Mouse (Mus musculus) embryonic facial prominence, embryonic 14.5 days (tissue): ENCODE measurements around the gene Ggt6. TPM values are rescaled to one million over a fixed set of nuclear protein-coding genes. Genes with fewer than 3 reads are reported as not detected.

Source experiments
- ATAC-seq: fragments of 200-750 bp; cut with Nextera tagmentation; 2 replicates; pipeline ENCODE4 v1.8.0; 2017; ENCODE audit warnings: low read depth, moderate number of reproducible peaks, moderate TSS enrichment
- DNase-seq: peaks from one replicate; pipeline ENCODE4 v3.0.0-alpha.2; 2015; ENCODE audit warnings: low spot score
- H3K27ac ChIP-seq: fragments of 300-500 bp; sonication (generic); replicated peaks from 2 replicates; pipeline ENCODE4 v1.5.1; 2014; ENCODE audit warnings: low read depth, mild to moderate bottlenecking, low read length, moderate library complexity
- H3K27me3 ChIP-seq: fragments of 300-500 bp; sonication (generic); replicated peaks from 2 replicates; pipeline ENCODE4 v1.6.1; 2014; ENCODE audit warnings: low read length; ENCODE audit not compliant: control insufficient read depth, insufficient read depth
- H3K36me3 ChIP-seq: fragments of 300-500 bp; sonication (generic); 2 replicates; pipeline ENCODE4 v1.6.1; 2014; ENCODE audit warnings: low read length, mixed read lengths; ENCODE audit not compliant: control insufficient read depth, insufficient read depth
- H3K4me1 ChIP-seq: fragments of 300-500 bp; sonication (generic); 2 replicates; pipeline ENCODE4 v1.6.1; 2014; ENCODE audit warnings: antibody characterized with exemption, low read length; ENCODE audit not compliant: control insufficient read depth, insufficient read depth
- H3K4me2 ChIP-seq: fragments of 300-500 bp; sonication (generic); 2 replicates; pipeline ENCODE4 v1.6.1; 2014; ENCODE audit warnings: low read depth, mild to moderate bottlenecking, low read length, moderate library complexity, mixed read lengths
- H3K4me3 ChIP-seq: fragments of 300-500 bp; sonication (generic); 2 replicates; pipeline ENCODE4 v1.5.1; 2014; ENCODE audit warnings: low read depth, mild to moderate bottlenecking, low read length
- H3K9ac ChIP-seq: fragments of 300-500 bp; sonication (generic); 2 replicates; pipeline ENCODE4 v1.6.1; 2014; ENCODE audit warnings: low read depth, mild to moderate bottlenecking, low read length, moderate library complexity, mixed read lengths
- H3K9me3 ChIP-seq: fragments of 300-500 bp; sonication (generic); 2 replicates; pipeline ENCODE4 v1.6.1; 2016; ENCODE audit warnings: low read length; ENCODE audit not compliant: control insufficient read depth
- WGBS: fragments of 180-500 bp; shearing (Covaris S2); extraction: QIAGEN DNeasy Blood & Tissue Kit; methylation state at CpG from one replicate; pipeline ENCODE4 v1.1.7; 2014; 5-methylcytosine and 5-hydroxymethylcytosine counted together
- polyA plus RNA-seq: library from polyadenylated mRNA; unstranded; fragments of >200 nt; fragmentation: Nextera tagmentation; extraction: Ambion mirVana; gene quantifications from 2 replicates; pipeline ENCODE4 v1.2.1, GENCODE M21; 2014

The Ggt6 gene
- polyA plus RNA-seq, 1 experiment from 2014 or later, result 1.8 TPM

DNA sequence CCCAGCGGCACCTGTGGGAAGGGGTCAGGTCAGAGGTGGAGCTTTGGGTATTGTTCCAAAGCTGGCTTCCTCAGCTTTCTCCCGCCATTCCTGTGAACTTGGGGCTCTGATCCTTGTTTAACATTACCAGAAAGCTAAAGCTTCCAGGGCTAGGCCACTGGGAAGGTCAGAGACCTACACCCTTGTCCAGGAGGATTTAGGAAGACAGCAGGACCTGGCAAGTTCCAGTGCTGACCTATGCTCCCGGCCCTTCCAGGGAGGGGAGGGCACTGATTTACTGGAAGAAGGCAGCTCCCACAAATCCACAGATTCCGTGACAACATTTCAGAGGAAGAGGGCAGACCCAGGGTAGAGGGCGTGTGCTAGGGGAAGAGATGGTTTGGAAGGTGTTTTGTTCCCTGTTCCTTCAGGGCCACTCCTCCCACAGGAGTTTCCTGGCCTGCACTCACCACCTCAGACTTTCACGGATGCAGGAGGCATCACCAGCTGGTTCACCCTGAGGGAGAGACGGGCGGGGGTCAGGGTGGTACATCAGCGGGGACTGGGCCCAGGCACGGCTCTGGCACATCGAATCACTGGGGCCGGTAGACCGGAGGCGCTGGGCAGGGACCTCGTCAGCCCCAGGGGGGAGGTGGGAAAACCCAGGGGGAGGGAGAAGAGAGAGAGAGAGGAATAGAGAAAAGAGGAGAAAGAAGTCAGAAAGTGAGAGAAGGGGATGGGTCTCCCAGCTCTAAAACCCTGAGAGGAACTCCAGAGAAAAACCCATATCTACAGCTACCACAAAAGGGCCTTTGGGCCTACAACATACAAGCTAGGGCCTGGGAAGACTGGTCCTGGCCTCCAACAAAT lies 18.0 kb downstream of the Ggt6 start:
- no peak overlapping the region for H3K4me2 ChIP-seq

DNA sequence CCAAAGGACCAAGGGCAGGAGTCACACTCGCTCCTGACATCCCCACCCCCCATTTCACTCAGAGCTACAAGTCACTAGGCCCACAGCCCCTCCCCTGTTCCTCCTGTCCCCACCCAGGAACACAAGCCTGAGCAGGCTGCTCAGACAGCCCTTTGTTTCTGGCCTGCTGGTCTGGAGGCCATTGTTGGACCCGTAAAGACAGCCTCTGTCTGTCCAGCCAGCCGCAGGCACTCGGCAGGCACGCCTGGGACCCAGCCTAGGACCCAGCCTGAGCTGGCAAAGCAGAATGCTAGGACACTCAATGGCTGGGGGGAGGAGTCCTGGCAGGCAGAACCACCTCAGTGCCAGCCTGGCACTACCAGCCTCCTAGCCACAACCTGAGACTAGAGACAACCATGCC lies 20.4 kb downstream of the Ggt6 start:
- Histone ChIP-seq H3K4me1 (no peaks in the 10 kb centered on the region), H3K36me3 (peaks cover 25% of the 10 kb centered on the region), H3K4me3 (no peak overlapping the region), H3K27ac (no peak overlapping the region), H3K4me2 (no peak overlapping the region), H3K9me3 (no peaks in the 10 kb centered on the region), H3K9ac (no peak overlapping the region), H3K27me3 (no peaks in the 10 kb centered on the region)
- ATAC-seq, result no peak
- 26% methylated on average over 5 of the region's 5 CpGs for WGBS
- DNase-seq, result no peak

More for the DNA sequence above, 18.0 kb downstream of the Ggt6 start:
- WGBS, result 56% methylated on average over 15 of the region's 15 CpGs
- peaks cover 48% of the 10 kb centered on the region for H3K36me3 ChIP-seq
- no peaks in the 10 kb centered on the region for H3K9me3 ChIP-seq
- no peak overlapping the region for H3K9ac ChIP-seq
- H3K27ac ChIP-seq, result no peak overlapping the region
- DNase-seq (no peak), ATAC-seq (no peak)
- H3K4me1 ChIP-seq, result no peaks in the 10 kb centered on the region
- H3K27me3 ChIP-seq, result no peaks in the 10 kb centered on the region
- H3K4me3 ChIP-seq, result no peak overlapping the region

DNA sequence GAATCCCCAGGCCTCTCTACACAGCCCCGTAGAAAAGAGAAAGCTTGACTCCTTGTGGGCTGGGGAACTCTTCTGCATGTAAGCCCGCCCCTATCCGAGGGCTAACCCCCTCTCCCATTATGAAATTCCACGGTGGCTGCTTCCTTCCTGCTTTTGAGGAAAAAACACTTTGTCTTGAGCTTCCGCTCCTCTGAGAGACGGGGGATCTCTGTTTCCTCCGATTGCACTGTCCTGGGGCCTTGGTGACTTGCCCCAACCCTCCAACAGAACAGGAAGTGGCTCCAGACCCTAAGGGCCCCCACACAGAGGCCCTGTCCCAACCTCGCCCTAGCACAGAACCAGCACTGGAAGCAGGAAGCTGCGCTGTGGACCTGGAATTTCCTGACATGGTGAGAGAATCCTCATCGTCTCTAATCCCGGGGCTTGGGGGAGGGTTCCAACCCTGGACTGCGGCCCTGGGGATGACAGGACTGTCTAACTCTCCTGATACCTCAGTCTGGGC lies 22.7 kb downstream of the Ggt6 start:
- Histone ChIP-seq H3K4me3 (no peak overlapping the region), H3K9me3 (no peaks in the 10 kb centered on the region), H3K27me3 (no peaks in the 10 kb centered on the region), H3K27ac (no peak overlapping the region; the same call in 1 of the 2 replicates), H3K36me3 (0 out of 2 replicates have a peak, but pooled peaks cover 1% of the 10 kb centered on the region), H3K4me2 (no peak overlapping the region), H3K9ac (no peak overlapping the region), H3K4me1 (no peaks in the 10 kb centered on the region)
- peak; percentile 43 for DNase-seq
- WGBS, result 37% methylated on average over 12 of the region's 12 CpGs
- ATAC-seq, result peak; percentile 38; the same call in 1 of the 2 replicates

DNA sequence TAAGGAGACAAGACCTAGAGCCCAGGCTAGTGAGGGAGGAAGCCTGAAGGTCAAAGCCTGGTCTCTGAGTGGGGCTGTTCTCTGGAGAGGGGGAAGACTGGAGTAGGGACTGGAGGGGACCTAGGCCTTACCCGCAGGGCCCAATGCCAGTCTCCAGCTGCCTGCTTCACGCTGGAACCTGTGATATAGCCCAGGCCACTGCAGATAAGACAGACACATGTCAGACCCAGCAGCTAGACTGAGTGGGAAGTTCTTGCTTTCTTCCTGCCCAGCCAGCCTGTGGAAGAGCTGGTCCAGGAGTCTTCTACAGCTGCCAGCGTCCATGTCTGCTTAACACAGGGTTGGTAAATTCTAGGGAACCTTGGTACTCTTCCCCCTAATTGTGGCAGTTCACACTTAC lies 23.2 kb downstream of the Ggt6 start:
- WGBS, result 76% methylated on average over 3 of the region's 3 CpGs
- H3K4me3 ChIP-seq, result no peak overlapping the region
- H3K36me3 ChIP-seq, result no peaks in the 10 kb centered on the region
- ATAC-seq (no peak), DNase-seq (no peak)
- no peaks in the 10 kb centered on the region for H3K4me1 ChIP-seq
- no peak overlapping the region for H3K9ac ChIP-seq
- peak overlapping the region; percentile 0; the same call in 1 of the 2 replicates for H3K27ac ChIP-seq
- H3K9me3 ChIP-seq, result no peaks in the 10 kb centered on the region
- no peaks in the 10 kb centered on the region for H3K27me3 ChIP-seq
- no peak overlapping the region for H3K4me2 ChIP-seq

DNA sequence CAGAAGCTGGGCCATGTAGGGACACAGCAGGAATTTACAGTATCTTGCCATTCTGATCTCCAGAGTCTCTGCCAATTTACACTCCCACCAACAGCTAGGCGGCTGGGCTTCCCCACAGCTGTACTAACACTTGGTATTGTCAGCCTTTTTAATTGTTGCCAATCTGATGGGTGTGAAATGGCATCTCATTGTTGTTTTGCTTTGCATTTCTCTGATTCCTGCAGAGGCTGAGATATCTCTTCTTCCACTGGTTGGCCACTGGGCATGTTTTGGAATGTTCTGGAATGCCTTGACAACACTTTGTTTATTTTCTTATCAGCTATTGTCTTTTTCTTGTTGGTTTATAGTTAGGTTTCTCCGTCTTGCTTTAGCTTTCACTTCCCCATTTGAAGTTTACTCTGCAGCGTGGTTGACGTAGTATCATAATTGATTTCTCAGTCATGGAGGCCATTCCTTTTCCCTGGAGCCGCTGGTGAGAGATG lies 26.2 kb downstream of the Ggt6 start:
- ATAC-seq, result no peak
- H3K4me1 ChIP-seq, result no peaks in the 10 kb centered on the region; the same call in 1 of the 2 replicates
- WGBS, result 51% methylated on average over 5 of the region's 5 CpGs

DNA sequence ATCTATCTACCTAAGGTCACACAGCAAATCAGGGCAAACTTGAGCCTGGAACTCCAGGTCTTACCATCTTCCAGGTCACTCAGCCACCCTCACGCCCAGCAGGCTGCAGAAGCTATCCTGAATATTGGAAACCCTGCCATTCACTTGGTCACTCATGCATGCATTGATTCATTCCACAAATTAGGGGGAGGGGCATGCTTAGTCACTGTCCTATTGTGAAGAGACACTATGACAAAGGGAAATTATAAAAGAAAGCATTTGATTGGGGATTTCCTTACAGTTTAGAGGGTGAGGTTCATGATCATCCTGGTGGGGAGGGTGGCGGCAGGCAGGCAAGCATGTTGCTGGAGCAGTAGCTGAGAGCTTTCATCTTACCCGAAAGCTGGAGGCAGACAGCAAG lies 29.5 kb downstream of the Ggt6 start:
- H3K4me1 ChIP-seq, result peaks cover 16% of the 10 kb centered on the region
- H3K27ac ChIP-seq, result no peak overlapping the region
- DNase-seq, result no peak
- no peak overlapping the region for H3K4me3 ChIP-seq
- no peaks in the 10 kb centered on the region for H3K9me3 ChIP-seq
- no peak for ATAC-seq
- WGBS, result 75% methylated on average over 3 of the region's 3 CpGs
- H3K9ac ChIP-seq, result no peak overlapping the region
- no peaks in the 10 kb centered on the region for H3K27me3 ChIP-seq
- H3K4me2 ChIP-seq, result no peak overlapping the region
- no peaks in the 10 kb centered on the region for H3K36me3 ChIP-seq

More for the DNA sequence above, 26.2 kb downstream of the Ggt6 start:
- Histone ChIP-seq H3K27me3 (no peaks in the 10 kb centered on the region), H3K4me2 (no peak overlapping the region), H3K4me3 (no peak overlapping the region), H3K9me3 (no peaks in the 10 kb centered on the region), H3K27ac (no peak overlapping the region), H3K9ac (no peak overlapping the region), H3K36me3 (no peaks in the 10 kb centered on the region)
- DNase-seq, result no peak

DNA sequence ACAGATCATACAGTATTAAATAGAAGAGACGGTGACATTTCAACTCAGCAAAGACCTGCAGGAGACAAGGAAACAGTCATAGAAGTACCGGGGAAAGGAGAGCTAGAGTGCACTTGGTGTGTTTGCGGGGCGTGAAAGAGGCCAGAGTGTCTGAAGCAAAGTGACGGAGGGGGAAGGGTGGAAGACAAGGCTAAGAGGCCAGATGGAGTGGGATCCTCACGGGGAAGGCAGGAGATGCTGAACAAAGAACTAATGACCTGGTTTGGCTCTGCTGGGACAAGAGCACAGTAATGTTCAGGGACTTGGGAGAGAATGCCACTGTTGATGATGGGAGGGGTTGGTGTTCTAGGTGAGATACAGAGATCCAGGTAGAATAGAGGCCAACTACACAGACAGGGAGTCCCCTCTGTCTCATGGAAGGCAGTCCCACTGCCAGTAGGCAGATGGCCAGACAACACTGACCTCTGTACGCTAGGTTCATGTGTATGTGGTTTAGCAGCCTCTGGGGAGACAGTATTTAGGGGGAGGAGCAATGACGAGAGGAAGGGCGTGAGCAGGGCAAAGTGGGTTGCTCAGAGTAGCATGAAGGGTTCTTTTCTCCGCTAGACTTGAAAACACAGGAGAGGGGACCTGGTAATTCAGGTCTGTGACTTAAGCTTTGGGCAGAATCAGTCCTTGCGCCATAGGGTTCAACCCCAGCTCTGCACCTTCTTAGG lies 30.8 kb downstream of the Ggt6 start:
- Histone ChIP-seq H3K4me1 (peaks cover 16% of the 10 kb centered on the region), H3K9ac (no peak overlapping the region)

DNA sequence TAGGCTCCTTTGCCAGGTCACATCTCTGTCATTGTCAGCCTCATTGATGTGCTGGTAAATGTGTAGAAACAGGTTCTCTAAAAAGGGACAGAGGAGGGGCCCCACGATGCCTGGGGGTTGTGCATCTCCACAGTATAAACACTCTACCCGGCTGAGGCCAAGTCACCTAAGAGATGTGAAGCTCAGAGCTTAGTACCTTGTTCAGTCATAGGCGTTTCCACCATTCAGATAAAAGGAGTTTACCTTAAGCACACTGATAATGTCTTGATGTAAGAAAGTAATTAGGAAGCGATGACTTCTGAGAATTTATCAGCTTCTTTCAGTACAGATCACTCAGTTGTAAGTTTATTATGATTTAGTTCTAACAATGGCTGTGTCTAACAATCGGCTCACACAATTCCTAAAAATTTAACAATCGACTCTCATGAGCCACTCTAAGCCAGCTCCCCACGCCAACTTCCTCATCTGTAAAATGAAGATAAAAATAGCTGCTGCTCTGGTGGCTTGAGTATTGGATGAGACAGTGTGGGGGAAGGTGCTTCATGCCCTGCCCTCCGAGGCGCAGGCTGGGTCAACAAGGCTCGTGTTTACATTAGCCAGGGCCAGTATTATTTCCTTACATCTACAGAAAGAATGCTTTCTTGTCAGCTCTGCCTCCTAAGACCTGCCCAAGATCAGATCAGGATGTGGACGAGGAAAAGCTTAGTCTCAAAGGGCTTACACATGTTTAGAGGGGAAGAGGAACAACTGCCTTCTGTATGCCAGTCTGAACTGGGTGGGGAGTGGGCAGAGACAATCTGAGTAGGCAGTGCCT lies 31.6 kb downstream of the Ggt6 start:
- Histone ChIP-seq H3K27me3 (no peaks in the 10 kb centered on the region), H3K4me3 (no peak overlapping the region), H3K4me2 (no peak overlapping the region), H3K27ac (peak overlapping the region; percentile 19), H3K36me3 (no peaks in the 10 kb centered on the region), H3K4me1 (peaks cover 16% of the 10 kb centered on the region), H3K9me3 (no peaks in the 10 kb centered on the region), H3K9ac (peak overlapping the region; percentile 38; the same call in 1 of the 2 replicates)
- peak; percentile 39 for ATAC-seq
- WGBS, result 28% methylated on average over 11 of the region's 11 CpGs
- DNase-seq, result peak; percentile 69

More for the DNA sequence above, 30.8 kb downstream of the Ggt6 start:
- Histone ChIP-seq H3K27ac (peak overlapping the region; percentile 19; the same call in 1 of the 2 replicates), H3K9me3 (no peaks in the 10 kb centered on the region), H3K4me3 (no peak overlapping the region), H3K4me2 (no peak overlapping the region), H3K27me3 (no peaks in the 10 kb centered on the region), H3K36me3 (no peaks in the 10 kb centered on the region)
- ATAC-seq, result no peak
- 52% methylated on average over 11 of the region's 11 CpGs for WGBS
- DNase-seq, result no peak
